Mouse (Mus musculus): ENCODE measurements around the gene Fndc8.

GRCm38 (mm10) chr11:82860759-82861158, 31.2 kb upstream of the Fndc8 start:
- no peak for TF ChIP-seq CTCF (IDR thresholded peaks at IDR 0.05; ENCODE audit: insufficient read depth, low read depth, low read length)
- TF ChIP-seq POLR2A (IDR thresholded peaks at IDR 0.05; ENCODE audit: insufficient read depth, low read depth, low read length), result no peak

Data from olfactory bulb, adult 2 months (tissue).